Mouse (Mus musculus) kidney, adult 2 months (tissue): ENCODE data around the gene Cxcr5.

ENCODE experiments used
- CTCF ChIP-seq: fragments of 200-500 bp; conservative IDR thresholded peaks from 2 replicates; pipeline ENCODE4 v1.5.1; 2011; ENCODE audit warnings: low read depth, mild to moderate bottlenecking, control low read depth, low read length, moderate library complexity, mixed read lengths; ENCODE audit not compliant: insufficient read depth, insufficient read length
- POLR2A ChIP-seq: fragments of 200-500 bp; IDR thresholded peaks from one replicate; pipeline ENCODE4 v1.6.1; 2011; ENCODE audit warnings: low read depth, low read length, control low read depth

DNA sequence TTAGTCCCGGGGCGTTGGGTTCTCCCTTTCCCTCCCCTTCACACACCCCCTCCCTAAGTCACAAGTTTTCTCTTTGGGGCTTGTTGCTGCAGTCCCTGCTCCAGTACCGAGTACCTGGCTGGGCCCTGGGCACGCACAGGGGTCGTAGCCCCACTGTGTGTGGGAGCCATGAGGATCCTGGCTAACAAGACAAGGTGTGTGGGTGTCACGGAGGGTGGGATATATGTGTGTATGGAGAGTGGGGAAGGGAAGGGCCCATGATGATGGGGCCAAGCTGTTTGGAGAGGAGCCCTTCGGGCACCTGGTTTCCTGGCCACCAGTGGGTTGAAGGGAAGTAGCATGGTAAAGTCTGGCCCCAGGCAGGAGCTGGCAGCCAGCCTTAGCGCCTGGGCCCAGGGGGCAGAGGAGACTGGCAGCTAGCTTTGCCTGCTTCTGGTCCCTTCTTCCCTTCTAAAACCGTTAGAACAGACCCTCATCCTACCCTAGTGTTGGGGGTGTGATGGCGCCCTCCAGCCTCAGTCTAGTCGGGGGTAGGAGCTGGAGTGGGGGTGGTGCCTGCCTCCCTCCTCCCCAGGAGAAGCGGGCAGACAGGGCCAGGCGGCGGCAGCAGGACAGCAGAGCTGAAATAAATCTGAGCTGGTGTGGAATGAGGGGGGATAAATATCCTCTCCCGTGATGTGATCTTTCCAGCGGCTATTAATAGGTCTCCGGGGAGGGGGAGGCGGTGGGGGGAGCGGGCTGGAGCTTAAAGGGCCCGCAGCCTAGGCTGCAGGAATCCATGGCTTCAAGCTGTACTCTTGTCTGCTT, 62.1 kb downstream of the Cxcr5 start:
- TF ChIP-seq POLR2A (no peak), CTCF (no peak)
